Mouse (Mus musculus): Measurements from ENCODE around the gene Pbld1.

DNA sequence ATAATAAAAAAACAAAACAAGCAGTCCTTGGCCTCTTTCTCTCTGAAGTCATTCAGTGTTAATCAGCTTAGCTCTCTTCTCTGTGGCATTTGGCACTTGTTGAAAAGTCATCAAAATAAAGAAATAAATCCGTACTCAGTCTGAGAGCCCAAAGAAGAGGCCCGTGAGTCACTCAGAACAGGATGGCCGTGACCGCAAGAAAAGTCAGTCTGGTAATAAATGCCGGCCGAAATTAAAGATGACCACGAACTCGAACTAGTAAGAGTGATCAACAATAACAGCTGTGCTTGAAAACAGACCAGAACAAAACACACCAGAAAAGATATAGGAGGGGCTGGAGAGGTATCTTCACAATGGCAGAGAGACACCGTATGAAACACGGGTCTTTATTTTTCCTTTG lies 64.1 kb downstream of the Pbld1 start:
- TF ChIP-seq CTCF (IDR thresholded peaks at IDR 0.05; ENCODE audit: low read depth) (no peak), EP300 (optimal IDR thresholded peaks at IDR 0.05) (no peak)

All from stomach, postnatal 0 days (tissue).